Mouse (Mus musculus) CD4-positive, CD25-positive, alpha-beta regulatory T cell, adult 4 months (primary cell): Measurements from ENCODE around the gene Sfxn3. TPM values are rescaled to one million over a fixed set of nuclear protein-coding genes. Genes with fewer than 3 reads are reported as not detected.
"Not testable (repeated sequence)": the region's sequence is repeated elsewhere in the genome, so short reads cannot be mapped to it uniquely, and the experiment has no call there.

Source experiments
- ATAC-seq: one replicate; pipeline ENCODE4 v1.8.0; 2017
- polyA plus RNA-seq, 2 experiments: library from polyadenylated mRNA; unstranded; fragments of 100-300 nt; shearing (Covaris generic); gene quantifications; one replicate each; pipeline ENCODE4 v1.2.1; 2017

Sfxn3 gene
- polyA plus RNA-seq, 2 experiments from 2014 or later: 92.5 to 132 TPM

- no peak for ATAC-seq
These were observed 28.9 kb upstream of the Sfxn3 start for GRCm38 (mm10) chr19:45018351-45018831.

- no peak for ATAC-seq
These were observed 27.0 kb upstream of the Sfxn3 start for GRCm38 (mm10) chr19:45020348-45020747.

GRCm38 (mm10) chr19:45021362-45021761, 25.9 kb upstream of the Sfxn3 start:
- ATAC-seq: no peak

GRCm38 (mm10) chr19:45023993-45024392, 23.3 kb upstream of the Sfxn3 start:
- no peak for ATAC-seq

GRCm38 (mm10) chr19:45024775-45025174, 22.5 kb upstream of the Sfxn3 start:
- ATAC-seq: no peak

- ATAC-seq: no peak
These were observed 21.2 kb upstream of the Sfxn3 start for GRCm38 (mm10) chr19:45025937-45026568.

GRCm38 (mm10) chr19:45026958-45027670, 20.2 kb upstream of the Sfxn3 start:
- ATAC-seq: no peak

GRCm38 (mm10) chr19:45027848-45028247, 19.5 kb upstream of the Sfxn3 start:
- ATAC-seq: no peak

GRCm38 (mm10) chr19:45028746-45029145, 18.6 kb upstream of the Sfxn3 start:
- no peak for ATAC-seq

GRCm38 (mm10) chr19:45029571-45029970, 17.7 kb upstream of the Sfxn3 start:
- no peak for ATAC-seq

GRCm38 (mm10) chr19:45030111-45030510, 17.2 kb upstream of the Sfxn3 start:
- ATAC-seq: peak; percentile 36

- ATAC-seq: peak; percentile 44
These were observed 16.3 kb upstream of the Sfxn3 start for GRCm38 (mm10) chr19:45030746-45031693.

GRCm38 (mm10) chr19:45031780-45032179, 15.5 kb upstream of the Sfxn3 start:
- ATAC-seq: peak; percentile 68

GRCm38 (mm10) chr19:45032570-45033332, 14.6 kb upstream of the Sfxn3 start:
- peak; percentile 66 for ATAC-seq

GRCm38 (mm10) chr19:45036867-45037266, 10.4 kb upstream of the Sfxn3 start:
- no peak for ATAC-seq

- not testable (repeated sequence) for ATAC-seq
These were observed 9.1 kb upstream of the Sfxn3 start for GRCm38 (mm10) chr19:45038198-45038597.

GRCm38 (mm10) chr19:45040214-45040613, 7.1 kb upstream of the Sfxn3 start:
- no peak for ATAC-seq

GRCm38 (mm10) chr19:45044389-45044927, 2.8 kb upstream of the Sfxn3 start:
- no peak for ATAC-seq

- no peak for ATAC-seq
These were observed 2.1 kb upstream of the Sfxn3 start for GRCm38 (mm10) chr19:45045236-45045635.

- ATAC-seq: no peak
These were observed 1.7 kb upstream of the Sfxn3 start, which contains the start of gene Pdzd7 for GRCm38 (mm10) chr19:45045651-45046050. Gene Pdzd7, minus strand, starts transcription at chr19:45045717.

GRCm38 (mm10) chr19:45046523-45047321, 581 bp upstream of the Sfxn3 start:
- peak; percentile 36 for ATAC-seq
